Mouse (Mus musculus) forebrain, embryonic 13.5 days (tissue): ENCODE results near the gene Paqr5. TPM values are rescaled to one million over a fixed set of nuclear protein-coding genes. Genes with fewer than 3 reads are reported as not detected.

Experiments used
- ATAC-seq: fragments of 200-750 bp; cut with Nextera tagmentation; 2 replicates; pipeline ENCODE4 v1.8.0; 2017
- H3K27ac ChIP-seq: fragments of 300-500 bp; sonication (generic); 2 replicates; pipeline ENCODE4 v1.5.1; 2015; ENCODE audit warnings: inconsistent platforms, mild to moderate bottlenecking, moderate library complexity
- H3K27me3 ChIP-seq: fragments of 300-500 bp; sonication (generic); 2 replicates; pipeline ENCODE4 v1.6.1; 2015; ENCODE audit warnings: mild to moderate bottlenecking, inconsistent platforms
- H3K36me3 ChIP-seq: fragments of 300-500 bp; sonication (generic); 2 replicates; pipeline ENCODE4 v1.6.1; 2015; ENCODE audit warnings: mild to moderate bottlenecking, inconsistent platforms; ENCODE audit not compliant: poor library complexity, severe bottlenecking
- H3K4me1 ChIP-seq: fragments of 300-500 bp; sonication (generic); 2 replicates; pipeline ENCODE4 v1.6.1; 2015; ENCODE audit warnings: inconsistent platforms
- H3K4me2 ChIP-seq: fragments of 300-500 bp; sonication (generic); 2 replicates; pipeline ENCODE4 v1.6.1; 2015; ENCODE audit warnings: inconsistent platforms, mild to moderate bottlenecking, moderate library complexity
- H3K4me3 ChIP-seq: fragments of 300-500 bp; sonication (generic); 2 replicates; pipeline ENCODE4 v1.5.1; 2015; ENCODE audit warnings: mild to moderate bottlenecking, inconsistent platforms
- H3K9ac ChIP-seq: fragments of 300-500 bp; sonication (generic); 2 replicates; pipeline ENCODE4 v1.6.1; 2015; ENCODE audit warnings: mild to moderate bottlenecking, inconsistent platforms
- H3K9me3 ChIP-seq: fragments of 300-500 bp; sonication (generic); replicated peaks from 2 replicates; pipeline ENCODE4 v1.6.1; 2016; ENCODE audit warnings: inconsistent platforms
- WGBS: fragments of 180-500 bp; shearing (Covaris S2); methylation state at CpG from one replicate; pipeline ENCODE4 v1.1.7; 2015; 5-methylcytosine and 5-hydroxymethylcytosine counted together
- polyA plus RNA-seq: library from polyadenylated mRNA; unstranded; fragments of >200 nt; fragmentation: Nextera tagmentation; extraction: Ambion mirVana; gene quantifications from 2 replicates; pipeline ENCODE4 v1.2.1, GENCODE M21; 2015

Gene Paqr5
- polyA plus RNA-seq, 1 experiment from 2014 or later: 0.49 TPM

- peaks cover 10% of the 10 kb centered on the region for H3K4me1 ChIP-seq
- no peak overlapping the region for H3K9ac ChIP-seq
- no peaks in the 10 kb centered on the region for H3K36me3 ChIP-seq
- 0 out of 2 replicates have a peak, but pooled peaks cover 3% of the 10 kb centered on the region for H3K27me3 ChIP-seq
- no peak overlapping the region for H3K4me3 ChIP-seq
- H3K4me2 ChIP-seq: no peak overlapping the region
- H3K9me3 ChIP-seq: no peaks in the 10 kb centered on the region
- ATAC-seq: no peak
- WGBS: 21% methylated on average over 2 of the region's 2 CpGs
- H3K27ac ChIP-seq: no peak overlapping the region
Measured at GRCm38 (mm10) chr9:62003611-62004010, 23.0 kb downstream of the Paqr5 start.

- Histone ChIP-seq H3K4me1 (peaks cover 10% of the 10 kb centered on the region), H3K9me3 (no peaks in the 10 kb centered on the region), H3K4me2 (no peak overlapping the region), H3K36me3 (no peaks in the 10 kb centered on the region), H3K9ac (no peak overlapping the region), H3K27ac (no peak overlapping the region), H3K27me3 (0 out of 2 replicates have a peak, but pooled peaks cover 3% of the 10 kb centered on the region), H3K4me3 (no peak overlapping the region)
- WGBS: 79% methylated on average over 6 of the region's 6 CpGs
- ATAC-seq: no peak
Measured at GRCm38 (mm10) chr9:61999653-62000420, 26.8 kb downstream of the Paqr5 start.

GRCm38 (mm10) chr9:61997860-61998259, 28.8 kb downstream of the Paqr5 start:
- Histone ChIP-seq H3K27me3 (no peaks in the 10 kb centered on the region), H3K9ac (no peak overlapping the region), H3K27ac (no peak overlapping the region), H3K4me1 (no peaks in the 10 kb centered on the region), H3K36me3 (no peaks in the 10 kb centered on the region), H3K4me3 (no peak overlapping the region), H3K4me2 (no peak overlapping the region), H3K9me3 (no peaks in the 10 kb centered on the region)
- no peak for ATAC-seq
- WGBS: 32% methylated on average over 6 of the region's 6 CpGs

- Histone ChIP-seq H3K4me2 (no peak overlapping the region), H3K4me3 (no peak overlapping the region), H3K27me3 (no peaks in the 10 kb centered on the region), H3K36me3 (no peaks in the 10 kb centered on the region), H3K9me3 (no peaks in the 10 kb centered on the region), H3K27ac (no peak overlapping the region), H3K9ac (no peak overlapping the region), H3K4me1 (no peaks in the 10 kb centered on the region)
- WGBS: 76% methylated on average over 4 of the region's 4 CpGs
- ATAC-seq: no peak
Measured at GRCm38 (mm10) chr9:61991158-61991557, 35.5 kb downstream of the Paqr5 start.

GRCm38 (mm10) chr9:61990738-61991137, 35.9 kb downstream of the Paqr5 start:
- no peaks in the 10 kb centered on the region for H3K27me3 ChIP-seq
- no peaks in the 10 kb centered on the region for H3K9me3 ChIP-seq
- no peak overlapping the region for H3K4me3 ChIP-seq
- no peaks in the 10 kb centered on the region for H3K36me3 ChIP-seq
- no peak for ATAC-seq
- H3K4me2 ChIP-seq: no peak overlapping the region
- no peak overlapping the region for H3K27ac ChIP-seq
- H3K9ac ChIP-seq: no peak overlapping the region
- WGBS: 32% methylated on average over 3 of the region's 3 CpGs
- H3K4me1 ChIP-seq: no peaks in the 10 kb centered on the region

GRCm38 (mm10) chr9:61986055-61986454, 40.6 kb downstream of the Paqr5 start:
- 0 out of 2 replicates have a peak, but pooled peaks cover 4% of the 10 kb centered on the region for H3K4me1 ChIP-seq
- H3K27me3 ChIP-seq: no peaks in the 10 kb centered on the region
- H3K4me3 ChIP-seq: no peak overlapping the region
- H3K9ac ChIP-seq: no peak overlapping the region
- no peak overlapping the region for H3K4me2 ChIP-seq
- WGBS: 94% methylated on average over 6 of the region's 7 CpGs
- no peaks in the 10 kb centered on the region for H3K9me3 ChIP-seq
- H3K36me3 ChIP-seq: no peaks in the 10 kb centered on the region
- no peak overlapping the region for H3K27ac ChIP-seq
- no peak for ATAC-seq

GRCm38 (mm10) chr9:61985183-61985863, 41.3 kb downstream of the Paqr5 start:
- H3K9me3 ChIP-seq: no peaks in the 10 kb centered on the region
- no peaks in the 10 kb centered on the region for H3K36me3 ChIP-seq
- WGBS: 63% methylated on average over 11 of the region's 11 CpGs
- 0 out of 2 replicates have a peak, but pooled peaks cover 4% of the 10 kb centered on the region for H3K4me1 ChIP-seq
- H3K9ac ChIP-seq: no peak overlapping the region
- no peak for ATAC-seq
- no peak overlapping the region for H3K27ac ChIP-seq
- no peak overlapping the region for H3K4me2 ChIP-seq
- no peaks in the 10 kb centered on the region for H3K27me3 ChIP-seq
- no peak overlapping the region for H3K4me3 ChIP-seq

- WGBS: 93% methylated on average over 7 of the region's 7 CpGs
- H3K36me3 ChIP-seq: no peaks in the 10 kb centered on the region
Measured at GRCm38 (mm10) chr9:61982940-61983620, 43.6 kb downstream of the Paqr5 start.

GRCm38 (mm10) chr9:61981876-61982275, 44.8 kb downstream of the Paqr5 start:
- H3K36me3 ChIP-seq: no peaks in the 10 kb centered on the region
- H3K4me2 ChIP-seq: no peak overlapping the region
- 82% methylated on average over 5 of the region's 5 CpGs for WGBS
- H3K9me3 ChIP-seq: no peaks in the 10 kb centered on the region
- no peak for ATAC-seq
- H3K4me1 ChIP-seq: 0 out of 2 replicates have a peak, but pooled peaks cover 4% of the 10 kb centered on the region
- no peak overlapping the region for H3K4me3 ChIP-seq
- H3K27ac ChIP-seq: no peak overlapping the region
- H3K9ac ChIP-seq: no peak overlapping the region
- H3K27me3 ChIP-seq: no peaks in the 10 kb centered on the region

More at GRCm38 (mm10) chr9:61982940-61983620, 43.6 kb downstream of the Paqr5 start:
- no peaks in the 10 kb centered on the region for H3K9me3 ChIP-seq
- ATAC-seq: no peak
- no peak overlapping the region for H3K9ac ChIP-seq
- no peak overlapping the region for H3K4me2 ChIP-seq
- no peak overlapping the region for H3K4me3 ChIP-seq
- no peaks in the 10 kb centered on the region for H3K27me3 ChIP-seq
- 0 out of 2 replicates have a peak, but pooled peaks cover 4% of the 10 kb centered on the region for H3K4me1 ChIP-seq
- no peak overlapping the region for H3K27ac ChIP-seq

GRCm38 (mm10) chr9:61979983-61980382, 46.7 kb downstream of the Paqr5 start:
- Histone ChIP-seq H3K4me3 (no peak overlapping the region), H3K36me3 (no peaks in the 10 kb centered on the region), H3K27ac (no peak overlapping the region), H3K4me1 (0 out of 2 replicates have a peak, but pooled peaks cover 4% of the 10 kb centered on the region), H3K27me3 (no peaks in the 10 kb centered on the region), H3K4me2 (no peak overlapping the region), H3K9ac (no peak overlapping the region), H3K9me3 (no peaks in the 10 kb centered on the region)
- WGBS: 90% methylated on average over 2 of the region's 2 CpGs
- no peak for ATAC-seq

- WGBS: 91% methylated on average over 13 of the region's 13 CpGs
- Histone ChIP-seq H3K4me2 (no peak overlapping the region), H3K27me3 (no peaks in the 10 kb centered on the region), H3K4me1 (0 out of 2 replicates have a peak, but pooled peaks cover 4% of the 10 kb centered on the region), H3K9ac (no peak overlapping the region), H3K9me3 (no peaks in the 10 kb centered on the region), H3K27ac (no peak overlapping the region), H3K36me3 (no peaks in the 10 kb centered on the region), H3K4me3 (no peak overlapping the region)
- ATAC-seq: no peak
Measured at GRCm38 (mm10) chr9:61977258-61977945, 49.3 kb downstream of the Paqr5 start.
